Mouse (Mus musculus) kidney, adult 11 months (tissue): Measurements from ENCODE around the gene Kank3.
A peak's percentile ranks its signal among the peaks of the same experiment; 100 is the strongest.

Experiments used
- DNase-seq: peaks from one replicate; pipeline ENCODE4 v3.0.0; 2022

The Kank3 gene

GRCm38 (mm10) chr17:33810334-33811141, at the start of gene Kank3:
Gene Kank3 (plus strand): TSS chr17:33810519.
- DNase-seq: peak; percentile 91

DNA sequence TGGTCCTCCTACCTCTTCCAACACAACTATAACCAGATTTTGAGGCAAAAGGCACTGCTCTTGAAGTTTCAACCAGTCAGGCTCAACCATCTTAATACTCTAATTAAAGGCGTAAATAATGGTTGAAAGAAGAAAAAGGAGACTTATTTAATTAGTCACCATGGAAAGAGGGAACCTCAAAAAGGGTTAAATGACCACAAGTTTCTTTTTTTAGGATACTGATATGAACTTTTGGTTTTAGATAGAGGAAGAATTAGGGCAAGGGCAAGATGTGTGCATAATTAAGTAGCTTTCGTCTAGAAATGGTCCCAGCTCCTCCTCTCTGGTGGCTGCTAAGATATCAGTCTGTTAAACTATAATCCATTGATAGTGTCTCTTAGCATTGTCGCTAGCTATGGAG, 43.9 kb upstream of the Kank3 start:
- DNase-seq: no peak

DNA sequence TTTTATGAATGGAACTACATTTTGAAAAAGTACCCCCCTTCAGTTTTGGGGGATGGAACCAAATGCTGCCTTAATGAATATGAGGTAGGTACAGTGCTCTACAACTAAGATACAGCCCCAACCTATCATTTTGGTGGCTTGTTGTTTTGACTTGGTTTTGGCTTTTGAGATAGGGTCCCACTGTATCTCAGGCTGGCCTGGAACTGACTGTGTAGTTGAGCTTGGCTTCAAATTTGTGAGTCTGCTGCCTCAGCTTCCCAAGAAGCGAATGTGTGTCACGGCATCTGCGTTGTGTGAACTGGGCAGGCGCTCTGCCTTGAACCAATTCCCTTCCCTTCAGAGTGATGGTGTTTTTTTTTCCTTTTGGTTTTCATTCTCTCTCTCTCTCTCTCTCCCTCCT, 38.7 kb upstream of the Kank3 start:
- no peak for DNase-seq

DNA sequence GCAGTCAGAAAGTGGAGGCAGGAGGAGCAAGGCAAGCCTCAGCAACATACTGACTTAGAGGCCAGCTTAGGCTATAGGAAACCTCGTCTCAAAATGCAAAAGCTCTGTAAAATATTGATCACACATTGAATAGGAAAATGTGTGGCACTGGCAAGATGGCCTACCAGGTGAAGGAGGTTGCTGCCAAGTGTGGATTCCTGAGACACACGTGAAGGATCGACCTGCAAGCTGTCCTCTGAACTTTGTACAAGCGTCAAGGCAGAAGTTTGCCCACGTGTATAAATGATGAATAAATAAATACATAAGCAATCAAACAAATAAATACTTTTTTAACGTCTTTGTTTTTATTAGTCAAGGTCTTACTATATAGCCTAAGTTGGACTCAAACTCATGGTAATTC, 36.9 kb upstream of the Kank3 start:
- DNase-seq: peak; percentile 57

GRCm38 (mm10) chr17:33773871-33774572, 36.3 kb upstream of the Kank3 start:
- no peak for DNase-seq

DNA sequence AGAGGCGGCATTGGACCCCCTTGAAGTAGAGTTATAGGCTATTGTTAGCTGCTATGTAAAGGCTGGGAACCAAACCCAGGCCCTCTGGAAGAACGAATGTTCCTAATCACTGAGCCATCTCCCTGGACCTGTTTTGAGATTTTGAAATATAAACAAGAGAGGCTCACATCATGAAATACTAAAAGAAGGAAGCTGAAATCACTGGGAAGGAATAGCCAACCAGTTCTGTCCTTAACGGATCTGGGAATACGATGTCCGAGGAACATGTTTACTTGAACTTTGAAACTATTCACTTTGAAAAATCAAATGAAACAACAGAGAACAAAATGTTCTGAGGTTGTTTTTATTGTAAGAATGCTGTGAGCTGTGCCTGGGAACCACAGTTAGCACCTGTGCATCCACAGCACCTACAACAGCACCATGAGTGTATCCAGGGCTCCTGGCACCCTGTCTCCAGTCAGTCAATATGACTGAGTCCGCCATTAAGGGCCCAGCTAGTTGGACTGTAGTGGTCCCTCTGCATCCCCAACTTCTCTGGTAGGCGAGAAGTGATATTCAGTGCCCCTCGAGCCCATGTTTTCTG, 35.7 kb upstream of the Kank3 start:
- DNase-seq: no peak

- DNase-seq: no peak
Measured at GRCm38 (mm10) chr17:33775287-33775686, 35.0 kb upstream of the Kank3 start.

DNA sequence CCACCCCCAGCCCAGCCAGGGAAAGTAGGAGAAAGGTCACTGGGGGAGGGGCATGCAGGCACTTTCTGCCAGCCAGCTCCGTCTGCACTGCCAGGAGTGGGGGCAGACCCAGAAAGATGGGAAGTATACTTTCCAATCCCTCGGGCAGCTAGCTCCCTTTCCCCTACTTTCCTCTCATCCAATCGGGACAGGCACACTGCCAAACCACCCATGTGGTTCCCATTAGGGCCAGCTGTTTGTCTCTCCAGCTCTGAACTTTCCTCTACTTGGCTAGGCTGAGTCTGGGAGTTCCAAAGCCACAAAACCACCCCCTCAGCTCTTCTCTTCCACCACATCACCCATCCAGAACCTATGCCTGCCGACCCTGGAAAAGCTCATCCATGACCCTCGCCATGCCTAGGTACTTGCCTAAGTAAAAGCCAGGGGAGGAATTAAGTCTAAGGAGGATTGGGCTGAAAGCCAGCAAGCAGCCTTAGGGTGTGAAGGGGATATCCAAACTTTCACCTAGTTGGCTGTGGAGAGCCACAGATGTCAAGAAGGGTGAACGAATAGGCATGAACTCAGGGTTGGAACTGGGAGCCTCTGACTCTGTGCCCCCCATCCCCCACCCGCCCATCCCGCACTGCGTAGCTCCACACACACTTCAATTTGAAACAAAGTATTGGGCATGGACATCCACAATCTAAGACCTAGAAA, 30.9 kb upstream of the Kank3 start:
- DNase-seq: peak; percentile 98

DNA sequence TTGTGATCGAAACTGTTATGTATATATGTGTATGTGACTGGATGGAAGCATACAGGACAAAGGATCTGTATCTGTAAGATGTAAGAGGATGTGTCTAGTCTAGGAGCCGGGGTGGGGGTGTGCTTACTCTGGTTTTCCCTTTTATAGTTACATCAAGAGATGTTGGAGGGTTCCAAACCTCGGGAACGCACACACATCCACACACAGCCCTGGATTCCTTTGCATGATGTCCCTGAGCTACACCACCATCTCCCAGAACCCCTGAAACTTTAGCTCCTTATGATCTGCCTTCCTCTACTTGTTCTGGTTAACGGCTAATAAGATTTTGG, 30.4 kb upstream of the Kank3 start:
- no peak for DNase-seq

GRCm38 (mm10) chr17:33780431-33780830, 29.9 kb upstream of the Kank3 start:
- DNase-seq: peak; percentile 47

- peak; percentile 86 for DNase-seq
Measured at GRCm38 (mm10) chr17:33781124-33781977, 29.0 kb upstream of the Kank3 start, which contains the start of gene Angptl4. Gene Angptl4 (minus strand): TSS chr17:33781830.

DNA sequence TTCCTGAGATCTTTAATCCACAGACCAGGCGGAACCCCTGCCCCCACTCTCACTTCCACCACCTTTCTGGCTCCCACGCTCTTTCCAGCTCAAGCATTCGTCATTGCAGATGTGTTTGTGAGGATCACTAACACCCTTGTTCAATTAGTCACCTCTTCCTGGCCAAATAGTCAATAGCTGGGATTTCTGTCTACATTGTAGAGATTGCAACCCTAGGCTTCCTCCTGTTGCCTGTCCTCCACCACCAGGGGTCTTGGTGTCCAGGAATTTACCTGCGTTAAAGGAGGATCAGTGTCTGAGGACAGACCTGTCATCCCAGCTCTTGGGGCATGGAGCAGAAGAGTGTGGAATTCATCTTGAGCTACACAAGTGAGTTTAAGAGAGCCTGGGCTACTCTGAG, 28.3 kb upstream of the Kank3 start:
- DNase-seq: no peak

GRCm38 (mm10) chr17:33783408-33783807, 26.9 kb upstream of the Kank3 start:
- peak; percentile 90 for DNase-seq

GRCm38 (mm10) chr17:33784939-33785338, 25.4 kb upstream of the Kank3 start:
- DNase-seq: no peak

DNA sequence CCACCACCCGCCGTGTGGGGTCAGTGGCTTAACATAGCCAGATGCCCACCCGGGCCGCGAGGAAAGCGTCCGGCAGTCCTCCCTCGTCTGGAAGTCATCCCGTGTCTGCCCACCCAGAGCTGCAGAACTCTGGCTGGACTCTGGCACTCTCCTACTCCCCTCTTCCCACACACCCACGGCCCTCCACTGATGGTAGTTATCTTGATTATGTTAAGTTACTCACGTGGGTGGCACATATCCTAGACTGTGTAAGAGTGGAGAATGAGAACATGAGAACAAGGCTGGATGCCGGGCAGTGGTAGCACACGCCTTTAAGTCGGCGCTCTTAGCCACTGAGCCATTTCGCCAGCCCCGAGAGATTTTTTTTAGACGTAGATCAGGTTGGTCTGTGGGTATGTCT, 23.9 kb upstream of the Kank3 start:
- no peak for DNase-seq

DNA sequence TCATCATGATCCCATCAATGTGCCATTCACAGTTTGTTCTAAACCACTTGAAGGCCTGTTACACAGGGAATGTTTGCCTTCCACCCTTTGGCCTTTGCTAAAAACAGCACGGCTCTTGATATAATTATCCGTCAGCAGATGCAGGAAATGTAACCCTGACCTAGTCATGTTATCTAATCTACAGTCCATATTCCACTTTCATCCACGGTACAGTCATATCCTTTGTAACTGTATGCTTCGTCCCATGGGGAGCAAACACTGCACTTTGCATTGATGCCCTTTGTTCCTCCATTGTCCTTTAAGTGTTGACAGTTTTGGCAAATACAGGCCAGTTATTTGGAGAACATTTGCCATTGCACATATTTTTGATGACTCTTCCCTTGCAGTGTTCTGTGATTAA, 21.6 kb upstream of the Kank3 start:
- DNase-seq: no peak

- no peak for DNase-seq
Measured at GRCm38 (mm10) chr17:33798306-33798705, 12.0 kb upstream of the Kank3 start.

- DNase-seq: no peak
Measured at GRCm38 (mm10) chr17:33799277-33799676, 11.0 kb upstream of the Kank3 start.

GRCm38 (mm10) chr17:33802221-33802620, 8.1 kb upstream of the Kank3 start:
- no peak for DNase-seq

GRCm38 (mm10) chr17:33804205-33804604, 6.1 kb upstream of the Kank3 start:
- no peak for DNase-seq

DNA sequence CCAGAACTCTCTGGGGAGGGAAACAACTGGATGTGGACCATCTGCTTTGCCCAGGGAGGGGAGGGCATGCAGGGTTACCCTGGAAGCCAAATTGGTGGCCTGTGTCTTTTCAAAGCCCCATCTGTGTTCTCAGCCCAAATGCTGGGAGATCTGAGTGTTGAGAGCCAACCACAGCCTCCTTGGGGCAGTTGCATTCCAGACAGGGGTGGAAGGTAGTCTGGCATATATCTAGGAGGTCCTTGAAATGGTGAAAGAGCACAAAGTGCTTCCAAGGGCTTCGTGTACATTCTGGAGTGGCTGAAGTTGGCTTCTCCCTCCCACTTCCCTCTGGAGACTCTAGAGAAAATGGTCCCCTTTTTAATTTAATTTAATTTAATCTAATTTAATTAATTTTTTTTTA, 5.6 kb upstream of the Kank3 start:
- no peak for DNase-seq

- no peak for DNase-seq
Measured at GRCm38 (mm10) chr17:33807181-33807888, 3.0 kb upstream of the Kank3 start.
